Mouse (Mus musculus) heart, postnatal 0 days (tissue): ENCODE data around the gene Hmcn1.

Experiments used
- CTCF ChIP-seq: IDR thresholded peaks from 2 replicates; pipeline ENCODE4 v1.5.1; 2016; ENCODE audit warnings: antibody characterized with exemption, control low read depth, low read depth
- EP300 ChIP-seq: IDR thresholded peaks from 2 replicates; pipeline ENCODE4 v1.6.1; 2016; ENCODE audit warnings: antibody characterized with exemption, low read depth

DNA sequence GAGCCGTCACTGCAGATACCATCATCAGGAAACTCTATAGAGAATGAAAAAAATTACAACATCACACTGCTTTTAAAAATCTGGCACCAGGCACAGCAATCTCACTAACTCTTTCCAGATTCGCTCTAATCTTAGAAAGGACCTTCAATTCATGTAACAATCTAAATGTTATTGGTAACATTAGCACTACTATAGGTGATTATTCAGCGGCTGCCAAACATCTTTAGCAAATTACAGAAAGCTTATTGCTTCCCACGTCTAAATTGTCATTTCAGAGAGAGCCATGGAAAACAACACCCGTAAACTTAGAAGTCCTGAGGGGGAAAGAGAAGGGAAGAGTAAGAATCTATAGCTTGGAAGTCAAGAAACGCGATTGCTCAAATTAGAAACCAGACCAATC is 163.4 kb downstream of the Hmcn1 start:
- TF ChIP-seq CTCF = no peak
- no peak for TF ChIP-seq EP300
